Mouse (Mus musculus): ENCODE measurements around the gene Ado. TPM values are rescaled to one million over a fixed set of nuclear protein-coding genes. Genes with fewer than 3 reads are reported as not detected.

Ado gene
- polyA plus RNA-seq, 1 experiment from 2014 or later: 85.3 TPM

DNA sequence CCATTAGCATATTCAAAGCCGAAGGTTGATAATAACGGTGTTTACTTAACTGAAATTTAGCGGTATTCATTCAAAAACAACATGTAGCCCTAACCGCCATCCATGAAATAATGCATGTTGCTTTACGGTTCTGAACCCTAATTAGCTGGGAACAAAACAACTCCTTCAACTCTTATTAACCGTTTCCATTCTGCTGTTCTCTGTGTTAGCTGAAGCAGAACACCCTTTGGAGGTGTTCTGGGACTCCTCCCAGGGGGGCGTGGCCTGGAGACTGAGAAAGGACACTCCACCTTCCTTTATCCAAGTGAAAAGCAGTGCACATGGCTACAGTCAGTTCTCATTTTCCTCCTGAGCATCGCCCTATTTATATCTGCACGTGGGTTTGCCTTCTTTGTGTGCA, 22.3 kb downstream of the Ado start:
- no peak overlapping the region for H3K27ac ChIP-seq (replicated peaks)
- no peak overlapping the region for H3K4me3 ChIP-seq
- 0 out of 2 replicates have a peak, but pooled peaks cover 2% of the 10 kb centered on the region for H3K4me1 ChIP-seq
- no peaks in the 10 kb centered on the region for H3K9me3 ChIP-seq (replicated peaks)
- no peak for DNase-seq (ENCODE audit: low spot score)
- H3K27me3 ChIP-seq (ENCODE audit: low read depth, poor library complexity, severe bottlenecking): peaks cover 14% of the 10 kb centered on the region
- H3K36me3 ChIP-seq: no peaks in the 10 kb centered on the region
- WGBS: 72% methylated on average over 9 of the region's 9 CpGs

GRCm38 (mm10) chr10:67524694-67525093, 24.1 kb downstream of the Ado start:
- H3K36me3 ChIP-seq: no peaks in the 10 kb centered on the region
- no peaks in the 10 kb centered on the region for H3K4me1 ChIP-seq
- H3K4me3 ChIP-seq: no peak overlapping the region
- no peak for DNase-seq (ENCODE audit: low spot score)
- H3K27me3 ChIP-seq (ENCODE audit: low read depth, poor library complexity, severe bottlenecking): no peaks in the 10 kb centered on the region
- no peaks in the 10 kb centered on the region for H3K9me3 ChIP-seq (replicated peaks)
- 80% methylated on average over 7 of the region's 7 CpGs for WGBS
- no peak overlapping the region for H3K27ac ChIP-seq (replicated peaks)

- no peak for DNase-seq (ENCODE audit: low spot score)
- Histone ChIP-seq H3K36me3 (no peaks in the 10 kb centered on the region), H3K27me3 (ENCODE audit: low read depth, poor library complexity, severe bottlenecking) (no peaks in the 10 kb centered on the region), H3K9me3 (replicated peaks) (no peaks in the 10 kb centered on the region), H3K4me3 (no peak overlapping the region), H3K4me1 (no peaks in the 10 kb centered on the region), H3K27ac (replicated peaks) (no peak overlapping the region)
- WGBS: 88% methylated on average over 3 of the region's 3 CpGs
Observed at GRCm38 (mm10) chr10:67524130-67524529, 24.6 kb downstream of the Ado start.

- no peak for DNase-seq (ENCODE audit: low spot score)
- no peaks in the 10 kb centered on the region for H3K36me3 ChIP-seq
- H3K4me1 ChIP-seq: no peaks in the 10 kb centered on the region
- WGBS: 88% methylated on average over 3 of the region's 3 CpGs
- H3K27ac ChIP-seq (replicated peaks): no peak overlapping the region
- H3K4me3 ChIP-seq: no peak overlapping the region
- H3K27me3 ChIP-seq (ENCODE audit: low read depth, poor library complexity, severe bottlenecking): no peaks in the 10 kb centered on the region
- no peaks in the 10 kb centered on the region for H3K9me3 ChIP-seq (replicated peaks)
Observed at GRCm38 (mm10) chr10:67518733-67519132, 30.0 kb downstream of the Ado start.

GRCm38 (mm10) chr10:67512871-67513270, 35.9 kb downstream of the Ado start:
- Histone ChIP-seq H3K27ac (replicated peaks) (no peak overlapping the region), H3K4me3 (no peak overlapping the region), H3K9me3 (replicated peaks) (no peaks in the 10 kb centered on the region), H3K36me3 (no peaks in the 10 kb centered on the region), H3K4me1 (no peaks in the 10 kb centered on the region), H3K27me3 (ENCODE audit: low read depth, poor library complexity, severe bottlenecking) (no peaks in the 10 kb centered on the region)
- DNase-seq (ENCODE audit: low spot score): no peak
- 83% methylated on average over 7 of the region's 7 CpGs for WGBS

- DNase-seq (ENCODE audit: low spot score): no peak
- WGBS: 75% methylated on average over 8 of the region's 8 CpGs
- no peak overlapping the region for H3K4me3 ChIP-seq
- H3K9me3 ChIP-seq (replicated peaks): no peaks in the 10 kb centered on the region
- H3K4me1 ChIP-seq: no peaks in the 10 kb centered on the region
- no peak overlapping the region for H3K27ac ChIP-seq (replicated peaks)
- H3K36me3 ChIP-seq: no peaks in the 10 kb centered on the region
- no peaks in the 10 kb centered on the region for H3K27me3 ChIP-seq (ENCODE audit: low read depth, poor library complexity, severe bottlenecking)
Observed at GRCm38 (mm10) chr10:67512211-67512610, 36.5 kb downstream of the Ado start.

GRCm38 (mm10) chr10:67505248-67505647, 43.5 kb downstream of the Ado start:
- DNase-seq (ENCODE audit: low spot score): no peak
- no peaks in the 10 kb centered on the region for H3K27me3 ChIP-seq (ENCODE audit: low read depth, poor library complexity, severe bottlenecking)
- WGBS: 74% methylated on average over 3 of the region's 3 CpGs
- no peaks in the 10 kb centered on the region for H3K36me3 ChIP-seq
- H3K9me3 ChIP-seq (replicated peaks): no peaks in the 10 kb centered on the region
- no peak overlapping the region for H3K4me3 ChIP-seq
- H3K4me1 ChIP-seq: no peaks in the 10 kb centered on the region
- H3K27ac ChIP-seq (replicated peaks): no peak overlapping the region

GRCm38 (mm10) chr10:67504046-67504445, 44.7 kb downstream of the Ado start:
- 65% methylated on average over 5 of the region's 5 CpGs for WGBS
- no peaks in the 10 kb centered on the region for H3K36me3 ChIP-seq
- no peaks in the 10 kb centered on the region for H3K27me3 ChIP-seq (ENCODE audit: low read depth, poor library complexity, severe bottlenecking)
- DNase-seq (ENCODE audit: low spot score): no peak
- H3K27ac ChIP-seq (replicated peaks): no peak overlapping the region
- no peak overlapping the region for H3K4me3 ChIP-seq
- no peaks in the 10 kb centered on the region for H3K4me1 ChIP-seq
- no peaks in the 10 kb centered on the region for H3K9me3 ChIP-seq (replicated peaks)

DNA sequence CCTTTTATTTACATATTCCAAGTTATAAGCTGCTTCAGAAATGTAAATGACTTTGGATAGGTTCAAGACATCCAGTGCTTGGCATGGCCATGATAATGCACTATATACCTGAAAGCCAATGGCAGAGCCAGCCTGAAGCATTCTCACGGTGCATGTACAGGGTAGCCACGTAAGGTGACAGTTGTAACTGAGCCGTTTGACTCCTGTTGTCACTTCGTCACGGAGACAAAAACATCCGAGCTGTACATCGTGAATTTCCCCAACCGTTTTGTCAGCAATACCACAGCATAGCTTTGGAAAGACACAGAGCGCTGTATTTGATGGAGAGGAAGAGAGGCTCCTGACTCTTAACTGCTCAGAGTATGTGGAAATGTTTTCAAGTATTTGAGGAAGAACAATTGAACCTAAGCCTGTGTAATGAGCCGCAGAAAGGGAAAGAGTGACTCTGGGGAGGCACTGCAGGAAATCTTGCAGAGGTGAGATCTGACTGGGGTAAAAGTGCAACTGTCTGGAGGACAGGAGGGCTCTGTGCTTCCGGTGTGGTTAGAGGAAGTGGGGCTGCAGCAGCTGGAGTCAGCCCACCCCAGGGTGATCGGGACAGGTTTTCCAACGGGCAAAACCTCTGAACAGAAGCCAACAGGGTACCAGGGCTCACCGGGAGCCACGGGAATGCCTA, 45.3 kb downstream of the Ado start:
- H3K9me3 ChIP-seq (replicated peaks): no peaks in the 10 kb centered on the region
- H3K27me3 ChIP-seq (ENCODE audit: low read depth, poor library complexity, severe bottlenecking): no peaks in the 10 kb centered on the region
- WGBS: 71% methylated on average over 15 of the region's 15 CpGs
- no peaks in the 10 kb centered on the region for H3K4me1 ChIP-seq
- no peak for DNase-seq (ENCODE audit: low spot score)
- no peak overlapping the region for H3K27ac ChIP-seq (replicated peaks)
- H3K36me3 ChIP-seq: no peaks in the 10 kb centered on the region
- H3K4me3 ChIP-seq: no peak overlapping the region

GRCm38 (mm10) chr10:67497951-67498350, 50.8 kb downstream of the Ado start:
- WGBS: 93% methylated on average over 9 of the region's 9 CpGs
- DNase-seq (ENCODE audit: low spot score): no peak
- H3K36me3 ChIP-seq: no peaks in the 10 kb centered on the region
- H3K27ac ChIP-seq (replicated peaks): no peak overlapping the region
- H3K9me3 ChIP-seq (replicated peaks): no peaks in the 10 kb centered on the region
- no peak overlapping the region for H3K4me3 ChIP-seq
- peaks cover 4% of the 10 kb centered on the region; the same call in 1 of the 2 replicates for H3K4me1 ChIP-seq
- no peaks in the 10 kb centered on the region for H3K27me3 ChIP-seq (ENCODE audit: low read depth, poor library complexity, severe bottlenecking)

- no peak overlapping the region for H3K27ac ChIP-seq (replicated peaks)
- peaks cover 4% of the 10 kb centered on the region; the same call in 1 of the 2 replicates for H3K4me1 ChIP-seq
- no peak for DNase-seq (ENCODE audit: low spot score)
- H3K36me3 ChIP-seq: no peaks in the 10 kb centered on the region
- no peak overlapping the region for H3K4me3 ChIP-seq
- H3K9me3 ChIP-seq (replicated peaks): no peaks in the 10 kb centered on the region
- no peaks in the 10 kb centered on the region for H3K27me3 ChIP-seq (ENCODE audit: low read depth, poor library complexity, severe bottlenecking)
- 94% methylated on average over 15 of the region's 15 CpGs for WGBS
Observed at GRCm38 (mm10) chr10:67497144-67497892, 51.4 kb downstream of the Ado start.

Measured in midbrain, embryonic 10.5 days (tissue).